Comparison of ENCODE assay signal across 11 mouse cellular contexts in genomic region chr5:110494396-110494795, GRCm38 (mm10). TPM values are rescaled to one million over a fixed set of nuclear protein-coding genes. Genes with fewer than 3 reads are reported as not detected.
A peak's percentile ranks its signal among the peaks of the same experiment; 100 is the strongest.
DNase-seq lines count a peak whose midpoint lies in the region; ATAC-seq and TF ChIP-seq lines count a peak whose summit lies in the region.
"Had no signal": no experiment of that assay in that cellular context is flagged by ENCODE, and none has a peak within 500 bp of the region (broad histone marks: within the 10 kb centered on the region; RNA-seq: fewer than 3 reads in every experiment).

No protein-coding gene starts in this region.

- ATAC-seq in midbrain, postnatal 0 days (ENCODE audit: low FRiP score) = no peak
- peak; percentile 25; the same call in 1 of the 2 replicates for ATAC-seq in hindbrain, embryonic 16.5 days
- peak; percentile 29; the same call in 1 of the 2 replicates for ATAC-seq in neural tube, embryonic 15.5 days (ENCODE audit: low FRiP score)

- no peaks in the 10 kb centered on the region for H3K9me3 ChIP-seq in midbrain, embryonic 10.5 days (replicated peaks)
- H3K9me3 ChIP-seq in midbrain, postnatal 0 days (ENCODE audit: low read length) = no peaks in the 10 kb centered on the region
- no peaks in the 10 kb centered on the region for H3K9me3 ChIP-seq in forebrain, embryonic 10.5 days
- H3K9me3 ChIP-seq in hindbrain, embryonic 16.5 days (ENCODE audit: control insufficient read depth, low read length) = no peaks in the 10 kb centered on the region
- H3K9me3 ChIP-seq in neural tube, embryonic 15.5 days (replicated peaks) = no peaks in the 10 kb centered on the region

- H3K9ac ChIP-seq in midbrain, postnatal 0 days (replicated peaks; ENCODE audit: low read length, poor library complexity, severe bottlenecking) = no peak overlapping the region
- H3K9ac ChIP-seq in hindbrain, embryonic 16.5 days (ENCODE audit: low read depth, low read length) = 0 out of 2 replicates have a peak overlapping the region, but pooled peaks have one; percentile 16
- no peak overlapping the region for H3K9ac ChIP-seq in neural tube, embryonic 15.5 days (replicated peaks)
- H3K9ac ChIP-seq: liver, postnatal 0 days had no signal

- WGBS in midbrain, embryonic 10.5 days = 80% methylated on average over 4 of the region's 4 CpGs
- 49% methylated on average over 4 of the region's 4 CpGs for WGBS in midbrain, postnatal 0 days
- 73% methylated on average over 4 of the region's 4 CpGs for WGBS in forebrain, embryonic 10.5 days
- WGBS in hindbrain, embryonic 16.5 days = 41% methylated on average over 4 of the region's 4 CpGs
- WGBS in neural tube, embryonic 15.5 days = 45% methylated on average over 4 of the region's 4 CpGs

- peak overlapping the region; percentile 83 for H3K27ac ChIP-seq in midbrain, embryonic 10.5 days (replicated peaks)
- no peak overlapping the region for H3K27ac ChIP-seq in midbrain, postnatal 0 days (ENCODE audit: low read depth, low read length)
- H3K27ac ChIP-seq in forebrain, embryonic 10.5 days = peak overlapping the region; percentile 63; the same call in 1 of the 2 replicates
- H3K27ac ChIP-seq in hindbrain, embryonic 16.5 days (ENCODE audit: low read depth, low read length) = no peak overlapping the region
- 0 out of 2 replicates have a peak overlapping the region, but pooled peaks have one; percentile 48 for H3K27ac ChIP-seq in neural tube, embryonic 15.5 days (replicated peaks)

- DNase-seq in midbrain, embryonic 10.5 days (ENCODE audit: low spot score) = no peak
- no peak for DNase-seq in midbrain, postnatal 0 days (ENCODE audit: low spot score)
- DNase-seq in forebrain, embryonic 10.5 days (ENCODE audit: extremely low spot score, low spot score) = no peak
- no peak for DNase-seq in layer of hippocampus, postnatal 36 days
- no peak for DNase-seq in layer of hippocampus, adult 18-20 months (ENCODE audit: low spot score in 2 of 2)
- DNase-seq in testis, postnatal 10 days (ENCODE audit: low spot score) = no peak

- H3K27me3 ChIP-seq in midbrain, embryonic 10.5 days (ENCODE audit: low read depth, poor library complexity, severe bottlenecking) = peaks cover 26% of the 10 kb centered on the region
- no peaks in the 10 kb centered on the region for H3K27me3 ChIP-seq in midbrain, postnatal 0 days (ENCODE audit: insufficient read depth, low read length)
- peaks cover 83% of the 10 kb centered on the region for H3K27me3 ChIP-seq in forebrain, embryonic 10.5 days (ENCODE audit: poor library complexity, severe bottlenecking)
- H3K27me3 ChIP-seq in hindbrain, embryonic 16.5 days (replicated peaks; ENCODE audit: control insufficient read depth, insufficient read depth, low read length) = no peaks in the 10 kb centered on the region
- H3K27me3 ChIP-seq in neural tube, embryonic 15.5 days (replicated peaks) = no peaks in the 10 kb centered on the region

- no peak overlapping the region for H3K4me3 ChIP-seq in midbrain, embryonic 10.5 days
- no peak overlapping the region for H3K4me3 ChIP-seq in midbrain, postnatal 0 days (ENCODE audit: low read depth, low read length)
- H3K4me3 ChIP-seq in forebrain, embryonic 10.5 days = no peak overlapping the region
- H3K4me3 ChIP-seq in hindbrain, embryonic 16.5 days (ENCODE audit: low read length) = no peak overlapping the region
- H3K4me3 ChIP-seq in neural tube, embryonic 15.5 days (replicated peaks) = no peak overlapping the region
- H3K4me3 ChIP-seq: erythroblast, embryonic 14.5 days had no signal

- H3K4me1 ChIP-seq in midbrain, embryonic 10.5 days = peaks cover 27% of the 10 kb centered on the region
- no peaks in the 10 kb centered on the region for H3K4me1 ChIP-seq in midbrain, postnatal 0 days (ENCODE audit: insufficient read depth, low read length)
- H3K4me1 ChIP-seq in forebrain, embryonic 10.5 days = peaks cover 21% of the 10 kb centered on the region
- peaks cover 8% of the 10 kb centered on the region for H3K4me1 ChIP-seq in hindbrain, embryonic 16.5 days (ENCODE audit: control insufficient read depth, insufficient read depth, low read depth, low read length)
- peaks cover 18% of the 10 kb centered on the region; the same call in 1 of the 2 replicates for H3K4me1 ChIP-seq in neural tube, embryonic 15.5 days

- TF ChIP-seq CTCF in midbrain, postnatal 0 days (IDR thresholded peaks at IDR 0.05) = no peak

- H3K4me2 ChIP-seq in midbrain, postnatal 0 days (ENCODE audit: low read depth, low read length, poor library complexity, severe bottlenecking) = no peak overlapping the region
- no peak overlapping the region for H3K4me2 ChIP-seq in hindbrain, embryonic 16.5 days (ENCODE audit: low read length)
- no peak overlapping the region for H3K4me2 ChIP-seq in neural tube, embryonic 15.5 days

- no peaks in the 10 kb centered on the region for H3K36me3 ChIP-seq in midbrain, embryonic 10.5 days
- H3K36me3 ChIP-seq in midbrain, postnatal 0 days (ENCODE audit: insufficient read depth, low read length) = no peaks in the 10 kb centered on the region
- H3K36me3 ChIP-seq in forebrain, embryonic 10.5 days (replicated peaks) = no peaks in the 10 kb centered on the region
- H3K36me3 ChIP-seq in hindbrain, embryonic 16.5 days (ENCODE audit: control insufficient read depth, insufficient read depth, low read length) = no peaks in the 10 kb centered on the region
- no peaks in the 10 kb centered on the region for H3K36me3 ChIP-seq in neural tube, embryonic 15.5 days

RNA-seq across cellular contexts. Expression of gene Fbrsl1, which starts 46.1 kb away (rescaled TPM):
- 10.3 and 14.6 TPM in 2 replicates for polyA plus RNA-seq in midbrain, embryonic 10.5 days (2016; fragmentation: Nextera tagmentation; extraction: Ambion mirVana)
- 32.8 and 36.2 TPM in 2 replicates for total RNA-seq in midbrain, postnatal 0 days (2014; rRNA removed)
- 14.7 and 20.3 TPM in 2 replicates for polyA plus RNA-seq in midbrain, postnatal 0 days (2015; fragmentation: Nextera tagmentation; extraction: Ambion mirVana)
- 19.6 and 20.5 TPM in 2 replicates for polyA plus RNA-seq in forebrain, embryonic 10.5 days (2016; fragmentation: Nextera tagmentation; extraction: Ambion mirVana)
- 10.7 and 13.6 TPM in 2 replicates for polyA plus RNA-seq in hindbrain, embryonic 16.5 days (2015; fragmentation: Nextera tagmentation; extraction: Ambion mirVana)
- 16.7 and 19.7 TPM in 2 replicates for polyA plus RNA-seq in neural tube, embryonic 15.5 days (2015; fragmentation: Nextera tagmentation; extraction: Ambion mirVana)
- total RNA-seq in layer of hippocampus, postnatal 36 days (2021) = 10 to 100 TPM; 78.1 to 89.6 TPM
- total RNA-seq in layer of hippocampus, adult 18-20 months (2021) = 10 to 100 TPM; 81.1 to 88.2 TPM

RNA-seq across cellular contexts. Expression of gene Galnt9, which starts 49.8 kb away (rescaled TPM):
- polyA plus RNA-seq in midbrain, embryonic 10.5 days (2016; fragmentation: Nextera tagmentation; extraction: Ambion mirVana) = 3.4 and 7.3 TPM in 2 replicates
- total RNA-seq in midbrain, postnatal 0 days (2014; rRNA removed) = 29.7 and 34.0 TPM in 2 replicates
- 21.4 and 23.1 TPM in 2 replicates for polyA plus RNA-seq in midbrain, postnatal 0 days (2015; fragmentation: Nextera tagmentation; extraction: Ambion mirVana)
- polyA plus RNA-seq in forebrain, embryonic 10.5 days (2016; fragmentation: Nextera tagmentation; extraction: Ambion mirVana) = 0.44 and 0.67 TPM in 2 replicates
- polyA plus RNA-seq in hindbrain, embryonic 16.5 days (2015; fragmentation: Nextera tagmentation; extraction: Ambion mirVana) = 24.9 and 26.0 TPM in 2 replicates
- polyA plus RNA-seq in neural tube, embryonic 15.5 days (2015; fragmentation: Nextera tagmentation; extraction: Ambion mirVana) = 19.4 and 23.3 TPM in 2 replicates
- 100 to 1,000 TPM; 105 to 109 TPM for total RNA-seq in layer of hippocampus, postnatal 36 days (2021)
- total RNA-seq in layer of hippocampus, adult 18-20 months (2021) = 100 to 1,000 TPM; 117 to 131 TPM
- total RNA-seq: hematopoietic stem cell, adult 5-6 weeks had no signal

Comparison
In these comparisons a context has a peak if more than half of its experiments do, and no peak if none do; other contexts are left out.
1. H3K27ac ChIP-seq: peak in midbrain, embryonic 10.5 days (single experiment), forebrain, embryonic 10.5 days (single experiment) and neural tube, embryonic 15.5 days (single experiment); none in midbrain, postnatal 0 days (single experiment) and hindbrain, embryonic 16.5 days (single experiment).